Mouse (Mus musculus) right cerebral cortex, postnatal 4 days (tissue): ENCODE results near the gene Slc10a4.
"Not testable (repeated sequence)": the region's sequence is repeated elsewhere in the genome, so short reads cannot be mapped to it uniquely, and the experiment has no call there.

Experiments used
- DNase-seq: peaks from one replicate; pipeline ENCODE4 v3.0.0-alpha.2; 2022

Gene Slc10a4

DNA sequence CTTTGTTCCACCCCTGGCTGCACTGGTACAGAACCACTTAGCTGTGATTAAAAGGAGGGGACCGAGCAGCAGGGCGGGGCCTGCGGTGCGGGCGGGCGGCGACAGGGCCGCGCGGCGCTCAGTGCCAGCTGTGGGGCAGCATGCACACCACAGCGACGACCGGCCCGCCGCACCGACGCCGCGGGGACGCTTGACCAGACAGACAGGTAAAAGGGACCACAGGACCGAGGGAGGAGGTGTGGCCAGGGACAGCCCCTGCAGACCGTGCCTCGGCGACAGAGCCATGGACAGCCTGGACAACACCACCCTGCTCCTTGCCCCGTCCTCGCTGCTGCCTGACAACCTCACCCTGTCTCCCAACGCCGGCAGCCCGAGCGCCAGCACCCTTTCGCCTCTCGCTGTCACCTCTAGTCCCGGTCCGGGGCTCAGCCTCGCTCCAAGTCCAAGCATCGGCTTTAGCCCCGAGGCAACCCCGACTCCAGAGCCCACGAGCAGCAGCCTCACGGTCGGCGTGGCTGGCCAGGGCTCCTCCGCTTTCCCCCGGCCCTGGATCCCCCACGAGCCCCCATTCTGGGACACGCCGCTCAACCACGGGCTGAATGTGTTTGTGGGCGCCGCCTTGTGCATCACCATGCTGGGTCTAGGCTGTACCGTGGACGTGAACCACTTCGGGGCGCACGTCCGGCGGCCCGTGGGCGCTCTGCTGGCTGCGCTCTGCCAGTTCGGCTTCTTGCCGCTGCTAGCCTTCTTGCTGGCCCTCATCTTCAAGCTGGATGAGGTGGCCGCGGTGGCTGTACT is at the start of gene Slc10a4:
Gene Slc10a4, plus strand, starts transcription at position 100 of the 798 bp plus-strand sequence.
- DNase-seq: peak; percentile 33

DNA sequence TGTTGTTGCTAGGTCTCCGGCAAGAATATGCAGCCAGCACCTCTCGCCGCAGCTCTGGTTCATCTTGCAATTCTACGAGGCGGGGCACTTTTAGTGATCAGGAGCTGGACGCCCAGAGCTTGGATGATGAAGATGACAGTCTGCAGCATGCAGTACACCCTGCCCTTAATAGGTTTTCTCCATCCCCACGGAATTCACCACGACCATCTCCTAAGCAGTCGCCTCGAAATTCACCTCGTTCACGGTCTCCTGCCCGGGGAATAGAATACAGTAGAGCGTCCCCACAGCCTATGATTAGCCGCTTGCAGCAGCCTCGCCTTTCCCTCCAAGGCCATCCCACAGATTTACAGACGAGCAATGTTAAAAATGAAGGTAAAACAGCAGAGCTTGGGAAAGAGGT is 49.4 kb upstream of the Slc10a4 start:
- no peak for DNase-seq

DNA sequence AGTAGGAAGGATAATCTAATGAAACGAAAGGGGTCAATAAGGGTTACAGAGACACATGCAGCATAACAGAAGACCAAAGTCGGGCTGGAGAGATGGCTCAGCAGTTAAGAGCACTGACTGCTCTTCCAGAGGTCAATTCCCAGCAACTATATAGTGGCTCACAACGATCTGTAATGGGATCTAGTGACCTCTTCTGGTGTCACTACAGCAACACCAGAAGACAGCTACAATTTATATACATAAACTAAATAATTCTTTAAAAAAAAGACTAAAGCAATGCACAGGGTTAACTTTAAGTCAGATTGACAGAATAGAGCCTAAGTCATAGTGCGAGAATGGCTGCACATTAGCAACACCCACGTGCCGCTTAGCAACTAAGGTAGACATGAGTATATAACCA is 46.6 kb upstream of the Slc10a4 start:
- no peak for DNase-seq

DNA sequence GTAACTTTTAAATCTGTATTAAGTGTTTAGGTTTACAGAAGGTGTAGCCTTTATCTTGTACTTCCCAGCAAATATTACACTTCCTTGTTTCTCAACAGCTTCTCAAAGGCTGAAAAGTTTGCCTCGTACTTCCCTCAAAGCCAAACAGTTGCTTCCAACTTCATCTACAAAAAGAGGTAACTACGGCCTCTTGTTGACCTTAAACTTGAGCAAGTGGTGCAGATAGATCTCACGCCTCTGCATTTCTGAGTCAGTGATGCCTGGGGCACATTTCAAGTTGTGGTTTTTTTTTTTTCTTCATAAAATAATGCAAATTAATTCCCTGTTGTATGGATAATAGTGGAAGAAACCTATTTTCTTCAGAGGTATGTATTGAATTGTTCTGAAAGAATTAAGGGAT is 41.0 kb upstream of the Slc10a4 start:
- no peak for DNase-seq

DNA sequence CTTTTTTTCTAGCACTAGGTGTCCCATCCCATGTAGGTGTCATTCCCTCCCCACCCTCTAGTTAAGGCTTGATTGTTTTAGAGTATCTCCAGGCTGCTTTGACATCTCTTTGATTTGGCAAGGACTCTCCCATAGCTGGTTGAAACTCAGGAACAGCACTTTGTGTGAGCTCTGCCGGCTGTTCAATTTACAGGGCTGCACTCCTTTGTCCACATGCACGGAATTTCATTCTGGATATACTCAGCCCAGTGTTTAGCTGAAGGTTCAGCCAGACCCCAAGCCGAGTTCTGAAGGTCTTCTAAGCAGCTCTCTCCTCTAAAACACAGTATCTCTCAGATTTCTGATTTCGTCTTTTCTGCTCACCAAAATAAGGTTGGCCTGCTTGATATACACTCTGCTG is 34.2 kb upstream of the Slc10a4 start:
- DNase-seq: no peak

DNA sequence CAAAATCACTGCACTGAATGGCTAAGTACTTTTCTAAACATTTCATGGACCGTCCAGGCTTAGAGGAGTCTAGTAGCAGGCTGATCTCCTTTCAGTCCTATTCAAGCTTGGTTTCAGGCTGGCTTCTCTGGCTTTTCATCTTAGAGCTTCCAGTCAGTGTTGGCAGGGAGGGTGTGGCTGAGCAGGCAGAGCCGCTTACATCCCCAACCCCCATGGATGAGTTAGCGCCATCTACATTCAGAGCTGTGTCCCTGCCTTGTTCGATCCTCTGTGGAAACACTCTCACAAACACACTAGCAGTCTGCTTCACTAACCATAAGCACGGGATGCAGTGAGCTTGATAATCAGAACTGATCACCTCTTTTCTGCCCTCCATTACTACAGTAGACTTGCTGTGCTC is 33.7 kb upstream of the Slc10a4 start:
- no peak for DNase-seq

DNA sequence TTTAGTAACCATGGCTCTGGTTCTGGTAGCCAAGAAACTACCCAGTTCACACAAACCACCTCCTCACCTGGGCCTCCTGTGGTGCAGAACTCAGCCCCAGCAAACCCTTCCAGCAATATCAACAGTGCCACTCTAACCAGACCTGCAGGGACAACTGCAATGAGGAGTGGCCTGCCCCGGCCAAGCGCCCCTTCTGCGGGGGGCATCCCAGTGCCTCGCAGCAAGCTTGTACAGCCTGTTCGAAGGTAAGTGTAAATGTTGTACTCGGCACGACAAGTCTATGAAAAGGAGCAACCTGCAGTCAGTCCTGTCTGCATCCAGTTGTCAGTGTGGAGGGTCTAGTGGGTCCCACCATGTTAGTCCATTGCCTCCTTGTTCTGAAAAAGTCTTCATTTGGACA is 32.1 kb upstream of the Slc10a4 start, which contains the start of gene Gm10135:
Gene Gm10135, minus strand, starts transcription at position 101 of the 400 bp plus-strand sequence.
- no peak for DNase-seq

DNA sequence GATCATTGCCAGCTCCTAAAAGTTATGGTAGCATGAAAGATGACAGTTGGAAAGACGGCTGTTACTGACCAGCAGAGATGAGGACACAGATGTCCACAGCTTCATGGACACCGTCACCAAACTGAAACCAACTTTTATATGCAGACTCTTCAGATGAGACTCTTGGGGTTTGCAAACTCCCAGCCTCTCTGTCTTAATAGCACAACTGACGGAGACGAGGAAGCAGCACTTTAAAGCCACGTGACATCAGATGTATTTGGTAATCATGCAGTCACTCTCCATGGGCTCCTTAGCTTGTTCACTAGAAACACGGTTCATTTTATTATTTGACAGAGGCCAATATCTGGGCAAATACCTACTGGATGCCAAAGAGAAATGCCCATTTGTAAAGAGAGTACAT is 30.7 kb upstream of the Slc10a4 start:
- no peak for DNase-seq

DNA sequence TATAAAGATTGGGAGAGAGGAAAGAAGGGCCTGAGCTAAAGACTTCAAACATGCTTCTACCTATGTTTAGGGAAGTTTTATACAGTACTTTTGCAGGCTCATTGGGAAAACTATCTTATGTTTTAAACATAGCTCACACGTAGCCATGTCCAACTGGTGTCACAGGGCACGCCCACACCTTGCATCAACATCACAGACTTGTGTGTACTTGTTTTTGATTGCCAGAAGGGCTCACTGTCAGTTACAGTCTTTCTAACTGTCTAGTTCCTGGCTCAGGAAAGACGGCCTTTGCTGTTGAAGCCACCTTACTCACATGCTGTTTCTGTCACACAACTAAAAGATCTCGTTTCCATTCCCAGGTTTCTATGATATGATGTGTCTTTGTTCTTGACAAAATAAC is 30.1 kb upstream of the Slc10a4 start:
- no peak for DNase-seq

DNA sequence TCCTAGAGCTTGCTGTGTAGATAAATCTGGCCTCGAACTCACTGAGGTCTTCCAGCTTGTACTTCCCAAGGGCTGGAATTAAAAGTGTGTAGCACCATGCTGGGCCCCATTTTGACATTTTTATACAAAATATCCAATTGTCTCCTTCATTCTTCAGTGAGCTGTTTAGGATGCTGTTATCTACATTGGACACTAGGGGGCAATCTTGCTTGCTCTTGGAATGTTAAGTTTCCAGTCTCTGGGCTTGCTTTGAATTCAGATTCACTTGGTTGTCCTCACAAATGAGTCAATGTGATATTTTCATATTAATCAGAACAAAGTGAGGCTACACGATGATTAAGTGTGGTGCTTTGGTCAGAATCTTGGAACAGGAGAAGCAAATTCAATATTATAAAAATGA is 22.6 kb upstream of the Slc10a4 start:
- no peak for DNase-seq

DNA sequence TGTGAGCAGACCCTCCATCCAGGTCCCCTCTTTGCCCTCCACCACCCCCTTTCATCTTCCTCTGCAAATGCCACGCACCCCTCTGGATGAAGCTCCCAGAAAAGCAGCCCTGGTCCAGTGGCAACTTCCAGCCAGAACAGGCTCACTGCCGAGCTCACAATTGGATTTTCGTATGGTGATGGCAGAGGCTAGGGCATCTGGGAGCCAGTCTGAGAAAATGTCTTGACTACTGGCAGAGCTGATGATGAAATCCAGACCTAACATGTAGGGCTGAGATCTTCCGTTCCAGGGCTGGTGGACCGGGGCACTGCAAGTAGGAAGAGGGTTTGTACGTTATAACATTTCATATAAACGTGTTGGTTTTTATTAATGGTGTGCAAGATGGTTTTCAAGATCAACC is 18.9 kb upstream of the Slc10a4 start:
- no peak for DNase-seq

DNA sequence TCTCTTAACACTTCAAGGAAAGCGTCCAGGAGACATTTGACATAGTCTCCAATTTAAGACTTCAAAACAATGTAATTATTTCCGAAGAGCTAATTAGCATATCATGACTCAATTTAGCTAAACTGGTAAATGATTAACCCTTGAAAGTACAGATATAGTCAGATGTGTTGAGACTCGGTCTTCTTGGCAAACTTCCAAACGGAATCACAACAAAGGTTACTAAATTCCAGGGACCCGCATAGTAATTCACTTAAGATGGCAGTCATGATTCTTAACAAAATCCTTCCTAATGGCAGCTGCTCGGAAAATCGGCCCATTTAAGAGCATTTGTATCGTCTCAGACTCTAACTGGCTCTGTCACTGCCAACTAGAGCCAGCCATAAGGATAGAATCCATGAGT is 16.9 kb upstream of the Slc10a4 start:
- no peak for DNase-seq

DNA sequence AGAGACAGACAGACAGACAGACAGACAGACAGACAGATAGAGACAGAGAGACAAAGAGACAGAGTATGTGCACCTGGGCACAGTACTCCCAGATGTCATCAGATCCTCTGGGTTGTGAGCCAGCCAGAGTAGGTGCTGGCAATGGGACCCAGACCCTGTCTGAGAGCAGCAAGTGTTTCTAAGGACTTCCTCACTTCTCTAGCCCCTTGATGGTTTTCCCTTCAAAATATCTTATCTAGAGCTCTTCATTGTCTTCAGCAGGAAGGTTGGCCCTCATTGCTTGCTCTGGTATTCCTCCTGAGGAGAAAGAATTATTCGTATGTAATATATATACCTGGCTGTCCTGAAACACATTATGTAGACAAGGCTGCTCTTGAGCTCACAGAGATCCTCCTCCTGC is 14.2 kb upstream of the Slc10a4 start:
- DNase-seq: no peak

DNA sequence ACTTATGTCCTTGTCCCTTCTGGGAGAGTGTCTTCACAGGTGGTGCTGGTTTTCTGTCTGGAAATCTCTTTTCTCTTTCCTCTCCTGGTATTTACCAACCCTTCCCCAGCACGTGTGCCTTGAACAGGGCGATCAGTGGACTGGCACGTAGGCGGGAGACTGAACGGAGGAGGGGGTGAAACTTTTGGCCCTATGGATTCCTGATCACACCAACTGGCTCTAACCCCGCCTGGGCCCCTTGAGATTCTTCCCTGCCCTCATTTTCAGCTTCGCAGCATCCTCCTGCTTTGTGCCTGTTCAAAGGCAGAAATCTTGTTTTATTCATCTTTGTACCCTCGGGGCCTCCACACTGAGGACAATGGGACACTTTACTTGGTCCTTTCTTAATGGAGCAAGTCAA is 12.3 kb upstream of the Slc10a4 start:
- DNase-seq: no peak

DNA sequence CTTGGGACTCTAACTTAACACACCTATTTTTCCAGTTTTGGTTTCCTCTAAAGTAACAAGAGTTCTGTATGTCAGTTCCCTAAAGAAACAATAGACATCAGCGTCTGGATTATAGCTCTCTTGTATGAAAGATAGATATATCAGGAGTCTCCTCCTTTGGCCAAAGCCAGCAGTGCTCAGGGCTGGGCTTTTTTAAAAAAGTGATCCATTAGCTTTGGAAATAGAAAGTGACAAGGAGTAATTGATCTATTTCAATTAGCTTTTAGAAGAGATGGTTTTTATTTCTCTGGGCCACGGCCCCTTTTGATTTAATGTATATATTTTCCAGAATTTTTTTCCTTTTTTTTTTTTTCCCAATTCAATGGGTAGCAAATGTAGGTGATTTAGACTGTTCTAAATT is 11.8 kb upstream of the Slc10a4 start:
- no peak for DNase-seq

DNA sequence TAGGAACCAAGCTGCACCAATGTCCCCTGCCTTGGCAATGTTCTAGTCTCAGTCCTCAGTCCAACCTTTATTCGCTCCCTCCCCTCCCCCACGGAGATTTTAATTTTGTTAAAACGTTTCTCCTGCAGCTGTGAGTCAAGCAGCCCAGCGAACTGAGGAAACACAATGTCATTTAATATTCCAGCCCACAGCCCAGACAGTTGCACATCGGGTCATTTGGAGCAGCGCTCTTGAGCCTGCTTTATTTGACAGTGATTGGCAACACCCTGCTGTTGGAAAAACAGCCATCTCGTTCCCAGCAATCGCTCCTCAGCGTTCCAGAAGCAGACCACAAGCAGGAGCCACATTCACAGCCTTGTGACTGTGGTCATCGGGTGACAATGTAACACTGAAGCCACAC is 11.3 kb upstream of the Slc10a4 start:
- DNase-seq: no peak

DNA sequence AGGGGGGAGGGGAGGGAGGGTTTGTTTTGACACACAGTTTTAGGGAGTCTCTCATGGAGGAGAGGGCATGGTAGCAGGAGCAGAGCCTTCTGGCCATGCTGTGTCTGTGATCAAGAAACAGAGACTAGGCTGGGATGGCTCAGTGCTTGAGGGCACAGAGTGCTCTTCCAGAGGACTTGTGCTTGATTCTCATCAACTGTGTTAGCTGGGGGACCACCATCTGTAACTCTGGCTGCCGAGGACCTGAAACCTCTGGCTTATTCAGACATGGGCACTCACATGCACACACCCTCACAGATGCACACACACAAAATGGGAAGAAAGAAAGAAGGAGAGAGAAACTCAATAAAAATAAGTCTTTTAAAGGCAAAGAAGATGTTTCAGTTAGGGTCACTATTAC is 8.1 kb upstream of the Slc10a4 start:
- DNase-seq: not testable (repeated sequence)

DNA sequence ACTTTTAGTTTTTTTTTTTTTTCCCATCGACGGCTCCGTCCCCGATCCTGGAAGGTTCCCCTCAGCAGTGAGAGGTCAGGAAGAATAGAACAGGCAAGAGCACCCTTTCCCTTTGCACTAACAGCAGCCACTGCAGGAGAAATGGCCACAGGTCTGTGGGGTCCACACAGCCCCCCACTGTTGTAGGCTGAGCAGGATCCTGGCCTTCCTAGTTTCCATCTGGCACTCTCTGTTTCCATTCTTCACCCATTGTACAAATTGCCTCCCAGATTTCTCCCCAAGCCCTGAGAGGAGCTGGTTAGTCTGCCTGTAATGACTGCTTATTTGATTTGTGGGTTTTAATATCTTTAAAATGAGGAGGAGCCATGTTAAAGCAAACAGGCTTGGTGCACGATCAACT is 2.6 kb upstream of the Slc10a4 start:
- no peak for DNase-seq

DNA sequence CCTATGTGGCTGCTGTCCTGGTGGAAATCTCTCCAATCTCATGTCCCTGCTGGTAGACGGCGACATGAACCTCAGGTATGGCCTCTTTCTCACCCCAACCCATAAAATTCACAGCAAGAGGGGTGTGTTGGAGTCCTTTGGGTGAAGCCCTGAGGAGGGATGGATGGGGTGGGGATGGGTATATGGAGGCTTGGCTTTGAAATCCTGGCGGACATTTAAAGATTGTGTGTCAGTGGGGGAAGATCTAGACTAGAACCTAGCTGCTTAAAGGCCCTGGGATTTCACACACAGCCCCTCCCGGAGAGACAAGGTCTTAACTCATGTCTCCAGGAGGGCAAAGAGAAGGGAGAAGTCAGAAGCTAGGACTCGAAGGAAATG is 888 bp downstream of the Slc10a4 start:
- no peak for DNase-seq

DNA sequence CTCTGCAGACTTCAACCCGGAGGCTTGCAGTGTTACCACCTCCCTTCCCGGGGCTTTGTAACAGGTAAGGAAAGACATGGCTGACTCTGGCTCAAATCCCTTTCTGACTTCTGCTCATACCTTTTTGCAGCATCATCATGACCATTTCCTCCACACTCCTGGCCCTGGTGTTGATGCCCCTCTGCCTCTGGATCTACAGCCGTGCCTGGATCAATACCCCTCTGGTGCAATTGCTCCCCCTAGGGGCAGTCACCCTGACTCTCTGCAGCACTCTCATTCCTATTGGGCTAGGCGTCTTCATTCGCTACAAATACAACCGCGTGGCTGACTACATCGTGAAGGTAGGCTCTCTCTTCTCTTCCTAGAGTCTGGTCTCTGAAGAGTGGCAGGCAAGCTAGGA is 1.5 kb downstream of the Slc10a4 start:
- DNase-seq: not testable (repeated sequence)

DNA sequence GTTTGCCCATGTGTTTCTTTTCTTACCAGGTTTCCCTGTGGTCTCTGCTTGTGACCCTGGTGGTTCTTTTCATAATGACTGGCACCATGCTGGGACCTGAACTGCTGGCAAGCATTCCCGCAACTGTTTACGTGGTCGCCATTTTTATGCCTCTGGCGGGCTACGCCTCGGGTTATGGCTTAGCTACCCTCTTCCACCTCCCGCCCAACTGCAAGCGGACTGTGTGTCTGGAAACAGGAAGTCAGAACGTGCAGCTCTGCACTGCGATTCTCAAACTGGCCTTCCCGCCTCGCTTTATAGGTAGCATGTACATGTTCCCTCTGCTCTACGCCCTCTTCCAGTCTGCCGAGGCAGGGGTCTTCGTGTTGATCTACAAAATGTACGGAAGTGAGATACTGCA is 5.1 kb downstream of the Slc10a4 start:
- DNase-seq: not testable (repeated sequence)

DNA sequence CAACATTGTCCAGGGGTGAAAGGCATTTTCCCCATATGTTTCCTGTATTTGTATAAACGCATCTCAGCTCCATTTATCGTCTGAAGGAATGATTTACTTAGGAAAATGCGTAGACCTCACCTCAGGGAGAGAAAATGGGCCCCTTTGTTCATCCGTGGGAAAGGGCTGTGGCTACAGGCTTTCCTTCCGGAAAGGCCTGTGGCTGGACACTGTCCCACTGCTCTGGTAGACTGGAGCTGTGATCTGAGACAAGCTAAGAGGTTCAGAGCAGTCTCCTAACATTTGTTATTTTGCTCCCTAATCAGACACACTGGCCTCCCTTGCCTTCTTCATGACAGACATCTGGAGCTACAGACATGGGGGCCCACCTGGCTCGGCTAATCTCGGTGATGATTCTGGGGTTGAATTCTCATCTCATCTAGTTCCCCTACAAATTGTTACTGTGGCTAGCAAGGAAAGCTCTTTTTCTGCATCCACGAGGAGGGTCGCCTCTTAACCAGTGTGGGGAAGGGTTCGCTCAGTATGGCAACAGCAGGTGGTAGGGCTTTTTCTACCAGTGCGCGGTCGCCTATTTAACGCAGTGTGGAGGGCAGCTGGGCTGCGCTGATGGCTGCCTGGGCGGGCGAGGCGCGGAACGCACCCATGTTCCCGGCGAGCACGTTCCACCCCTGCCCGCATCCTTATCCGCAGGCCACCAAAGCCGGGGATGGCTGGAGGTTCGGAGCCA is 6.4 kb downstream of the Slc10a4 start:
- DNase-seq: not testable (repeated sequence)

DNA sequence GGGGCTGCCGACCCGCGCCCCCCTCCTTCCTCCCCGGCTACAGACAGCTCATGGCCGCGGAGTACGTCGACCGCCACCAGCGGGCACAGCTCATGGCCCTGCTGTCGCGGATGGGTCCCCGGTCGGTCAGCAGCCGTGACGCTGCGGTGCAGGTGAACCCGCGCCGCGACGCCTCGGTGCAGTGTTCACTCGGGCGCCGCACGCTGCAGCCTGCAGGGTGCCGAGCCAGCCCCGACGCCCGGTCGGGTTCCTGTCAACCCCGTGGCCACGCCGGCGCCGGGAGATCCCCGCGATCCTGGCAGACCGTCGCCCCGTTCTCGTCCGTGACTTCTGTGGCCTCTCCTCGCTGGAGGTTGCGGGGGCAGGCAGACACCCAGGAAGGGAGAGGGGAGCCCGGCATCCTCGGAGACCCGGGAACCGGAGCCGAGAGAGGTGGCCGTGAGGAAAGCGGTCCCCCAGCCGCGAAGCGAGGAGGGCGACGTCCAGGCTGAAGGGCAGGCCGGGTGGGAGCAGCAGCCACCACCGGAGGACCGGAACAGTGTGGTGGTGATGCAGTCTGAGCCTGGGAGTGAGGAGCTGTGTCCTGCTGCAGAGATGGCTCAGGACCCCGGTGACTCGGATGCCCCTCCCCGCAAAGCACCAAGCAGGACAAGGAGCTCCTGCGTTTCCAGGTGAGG is 7.1 kb downstream of the Slc10a4 start:
- DNase-seq: not testable (repeated sequence)

DNA sequence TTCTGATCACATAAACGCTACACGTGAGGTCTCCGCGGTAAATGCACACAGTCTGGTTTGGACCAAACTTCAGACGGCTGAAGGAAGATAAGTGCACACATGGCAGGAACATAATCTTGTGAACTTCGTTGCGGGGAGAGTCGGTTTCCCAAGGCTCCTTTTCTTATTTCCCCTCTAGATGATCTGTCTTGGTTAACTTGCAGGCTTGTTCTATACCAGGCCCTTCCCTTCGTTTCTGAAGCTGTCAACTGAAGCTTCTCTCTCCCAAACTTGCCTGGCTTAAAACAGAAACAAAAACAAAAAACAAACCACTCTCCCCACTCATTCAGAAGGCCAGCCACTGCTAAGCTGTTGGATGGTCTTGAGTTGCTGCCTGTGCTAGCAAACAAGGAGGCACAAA is 8.1 kb downstream of the Slc10a4 start:
- DNase-seq: no peak
